Mouse (Mus musculus): Measurements from ENCODE around the gene Psip1. TPM values are rescaled to one million over a fixed set of nuclear protein-coding genes. Genes with fewer than 3 reads are reported as not detected.
"Not testable (repeated sequence)": the region's sequence is repeated elsewhere in the genome, so short reads cannot be mapped to it uniquely, and the experiment has no call there.

Gene Psip1
- polyA plus RNA-seq, 1 experiment: 35.9 TPM

DNA sequence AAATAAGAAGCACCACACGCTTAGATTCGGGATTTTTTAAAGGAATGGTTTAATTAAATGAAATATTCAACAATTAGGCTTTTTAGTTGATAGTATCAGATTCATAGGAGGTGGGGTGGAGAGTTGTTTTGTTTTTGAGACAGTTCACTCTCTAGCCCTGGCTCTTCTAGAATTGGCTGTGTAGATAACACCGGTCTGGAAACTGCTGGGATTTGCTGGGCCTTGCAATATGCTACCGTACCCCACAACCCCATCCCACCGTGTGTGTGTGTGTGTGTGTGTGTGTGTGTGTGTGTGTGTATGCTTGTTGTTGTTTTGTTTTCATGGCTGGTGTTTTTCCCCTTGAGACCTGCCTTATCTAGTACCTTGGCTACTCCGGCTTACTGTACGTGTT lies 14.8 kb upstream of the Psip1 start:
- no peak for DNase-seq (ENCODE audit: low spot score)

- no peak for DNase-seq (ENCODE audit: low spot score)
Measured at GRCm38 (mm10) chr4:83500154-83501036, 14.1 kb upstream of the Psip1 start.

DNA sequence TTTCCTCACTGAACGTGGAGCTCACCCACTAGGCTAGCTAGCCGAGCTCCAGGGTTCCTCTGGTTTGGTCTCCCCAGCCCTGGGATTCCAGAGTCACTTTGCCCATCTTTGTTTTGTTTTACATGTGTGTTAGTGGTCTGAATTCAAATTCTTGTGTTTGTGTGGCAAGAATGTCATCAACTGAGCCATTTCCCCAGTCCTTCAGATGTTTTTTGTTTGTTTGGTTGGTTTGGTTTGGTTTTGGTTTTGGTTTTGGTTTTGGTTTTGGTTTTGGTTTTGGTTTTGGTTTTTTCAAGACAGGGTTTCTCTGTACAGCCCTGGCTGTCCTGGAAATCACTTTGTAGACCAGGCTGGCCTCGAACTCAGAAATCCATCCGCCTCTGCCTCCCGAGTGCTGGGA lies 10.8 kb upstream of the Psip1 start:
- DNase-seq (ENCODE audit: low spot score): not testable (repeated sequence)

DNA sequence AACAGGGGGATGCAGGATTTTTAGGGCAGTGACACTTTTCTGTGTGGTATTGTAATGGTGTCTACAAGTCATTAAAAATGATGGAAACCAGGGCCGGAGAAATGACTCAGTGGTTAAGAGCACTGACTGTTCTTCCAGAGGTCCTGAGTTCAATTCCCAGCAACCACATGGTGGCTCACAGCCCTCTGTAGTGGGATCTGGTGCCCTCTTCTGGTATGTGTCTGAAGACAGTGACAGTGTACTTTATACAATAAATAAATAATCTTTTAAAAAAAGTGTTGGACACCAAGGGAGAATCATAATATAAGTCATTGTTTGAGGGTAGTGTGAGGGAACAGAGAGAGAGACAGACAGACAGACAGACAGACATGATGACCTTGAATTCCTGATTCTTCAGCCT lies 6.9 kb upstream of the Psip1 start:
- no peak for DNase-seq (ENCODE audit: low spot score)

DNA sequence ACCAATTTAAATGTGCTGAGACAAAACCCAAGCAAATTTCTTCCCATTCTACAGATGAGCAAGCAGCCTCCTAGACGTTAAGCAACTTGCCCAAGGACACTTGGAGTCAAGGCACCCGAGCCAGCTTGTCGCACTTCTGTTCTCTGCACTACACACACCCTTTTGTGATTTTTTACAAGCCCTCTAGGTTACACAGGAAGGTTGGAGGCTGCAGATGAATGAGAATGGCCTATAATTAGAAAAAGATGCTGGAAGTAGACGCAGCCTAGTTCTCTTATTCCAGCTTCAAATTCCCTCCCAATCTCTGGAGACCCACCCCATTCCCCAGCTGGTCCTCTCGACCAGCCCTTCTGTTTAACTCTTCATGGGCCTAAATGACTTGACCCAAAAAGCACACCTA lies 2.9 kb upstream of the Psip1 start:
- DNase-seq (ENCODE audit: low spot score): no peak

DNA sequence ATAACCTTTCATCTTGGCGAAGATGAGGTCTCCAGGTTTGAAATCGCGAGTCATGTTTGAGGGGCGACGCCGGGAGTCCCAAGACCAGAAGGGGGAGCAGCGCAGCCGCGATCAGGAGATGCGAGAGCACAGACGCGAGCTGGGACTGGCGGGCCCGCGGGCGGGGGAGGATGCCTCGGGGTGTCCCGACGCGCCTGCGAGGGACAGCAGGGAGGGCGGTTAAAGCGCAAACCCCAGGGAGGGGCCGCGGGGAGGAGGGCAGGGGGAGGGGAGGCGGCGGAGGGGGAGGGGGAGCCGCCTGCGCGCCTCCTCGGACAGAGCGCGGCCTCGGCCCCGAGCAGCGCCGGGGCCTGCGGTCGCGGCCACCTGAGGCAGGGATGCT lies 533 bp downstream of the Psip1 start:
- DNase-seq (ENCODE audit: low spot score): peak; percentile 70

DNA sequence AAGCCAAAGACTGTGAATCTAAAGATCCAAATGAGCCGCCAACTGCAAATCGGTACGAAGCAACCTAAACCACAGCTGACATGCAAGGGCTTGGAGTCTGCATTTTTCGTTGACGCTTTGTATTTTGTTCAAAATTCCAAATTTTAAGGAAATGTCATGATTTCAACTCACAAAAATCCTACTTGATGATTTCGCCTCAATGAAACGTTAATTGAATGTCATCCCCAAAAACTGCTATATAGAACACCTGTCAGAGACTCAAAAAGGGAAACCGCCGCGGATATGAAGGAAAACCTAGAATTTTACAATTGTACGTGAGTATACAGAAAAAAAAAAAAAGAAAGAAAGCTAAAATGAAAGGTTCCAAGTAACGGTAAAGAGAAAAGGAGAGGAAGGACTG lies 1.0 kb downstream of the Psip1 start:
- no peak for DNase-seq (ENCODE audit: low spot score)

DNA sequence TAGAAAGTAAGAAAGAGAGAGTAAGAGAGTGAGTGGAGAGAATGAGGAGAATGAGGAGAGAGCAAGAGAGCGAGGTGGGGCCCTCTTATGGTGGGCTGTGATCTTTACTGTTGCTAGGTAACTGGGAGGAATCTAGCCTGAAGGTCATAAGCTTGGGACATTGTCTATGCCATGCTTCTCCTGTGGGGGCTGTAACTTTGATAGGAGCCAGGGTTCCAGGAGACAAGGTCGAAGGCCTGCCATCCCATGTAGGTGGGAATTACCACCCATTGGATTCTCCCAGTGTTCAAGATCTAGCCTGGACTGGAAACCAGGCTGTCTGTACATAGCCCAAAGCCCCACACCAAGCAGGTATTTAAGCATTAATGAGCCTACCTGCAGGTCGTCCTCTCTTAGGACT lies 18.1 kb downstream of the Psip1 start:
- DNase-seq (ENCODE audit: low spot score): no peak

- DNase-seq (ENCODE audit: low spot score): no peak
Measured at GRCm38 (mm10) chr4:83467615-83468014, 18.6 kb downstream of the Psip1 start.

GRCm38 (mm10) chr4:83464827-83465226 lies 21.4 kb downstream of the Psip1 start:
- DNase-seq (ENCODE audit: low spot score): no peak

GRCm38 (mm10) chr4:83460106-83460505 lies 26.2 kb downstream of the Psip1 start:
- DNase-seq (ENCODE audit: low spot score): no peak

GRCm38 (mm10) chr4:83450785-83451184 lies 35.5 kb downstream of the Psip1 start:
- DNase-seq (ENCODE audit: low spot score): no peak

DNA sequence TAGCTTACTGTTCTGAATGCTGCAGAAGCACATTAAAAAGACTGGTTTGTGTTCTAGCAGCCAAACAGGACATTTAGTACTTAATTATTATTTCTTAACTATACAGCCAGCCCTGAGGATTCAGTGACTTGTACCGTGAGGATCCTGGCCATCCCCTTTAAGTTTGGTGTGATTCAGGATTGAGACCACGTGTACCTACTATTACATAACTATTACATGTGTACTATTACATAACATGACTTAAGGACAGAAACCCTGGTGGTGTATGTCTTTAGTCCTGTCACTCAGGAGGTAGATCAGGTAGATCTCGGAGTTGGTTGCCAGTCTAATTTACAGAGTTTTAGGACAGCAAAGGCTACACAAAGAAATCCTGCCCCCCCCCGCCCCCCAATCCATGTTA lies 45.2 kb downstream of the Psip1 start:
- no peak for DNase-seq (ENCODE audit: low spot score)

- DNase-seq (ENCODE audit: low spot score): no peak
Measured at GRCm38 (mm10) chr4:83439045-83439444, 47.2 kb downstream of the Psip1 start.

GRCm38 (mm10) chr4:83438116-83438515 lies 48.1 kb downstream of the Psip1 start:
- no peak for DNase-seq (ENCODE audit: low spot score)

- no peak for DNase-seq (ENCODE audit: low spot score)
Measured at GRCm38 (mm10) chr4:83436375-83436774, 49.9 kb downstream of the Psip1 start.

DNA sequence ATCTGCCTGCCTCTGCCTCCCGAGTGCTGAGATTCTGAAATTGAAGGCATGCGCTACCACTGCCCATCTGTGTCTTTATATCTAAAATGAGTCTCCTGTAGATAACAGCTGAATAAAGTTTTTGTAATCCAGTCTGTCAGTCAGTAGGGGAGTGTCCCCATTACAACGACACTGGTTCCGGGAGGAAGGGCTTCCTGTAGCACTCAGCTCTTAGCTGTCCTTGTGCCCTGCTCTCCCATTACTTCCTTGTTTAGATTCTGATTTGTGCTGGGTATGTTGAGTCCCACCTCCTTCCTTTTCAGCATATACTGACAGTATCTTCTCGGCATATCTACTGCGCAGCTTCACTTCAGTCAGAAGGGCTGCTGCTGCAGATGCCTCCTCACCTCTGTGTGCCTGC lies 53.4 kb downstream of the Psip1 start:
- no peak for DNase-seq (ENCODE audit: low spot score)

GRCm38 (mm10) chr4:83431950-83432349 lies 54.3 kb downstream of the Psip1 start:
- no peak for DNase-seq (ENCODE audit: low spot score)

GRCm38 (mm10) chr4:83428845-83429244 lies 57.4 kb downstream of the Psip1 start:
- no peak for DNase-seq (ENCODE audit: low spot score)

DNA sequence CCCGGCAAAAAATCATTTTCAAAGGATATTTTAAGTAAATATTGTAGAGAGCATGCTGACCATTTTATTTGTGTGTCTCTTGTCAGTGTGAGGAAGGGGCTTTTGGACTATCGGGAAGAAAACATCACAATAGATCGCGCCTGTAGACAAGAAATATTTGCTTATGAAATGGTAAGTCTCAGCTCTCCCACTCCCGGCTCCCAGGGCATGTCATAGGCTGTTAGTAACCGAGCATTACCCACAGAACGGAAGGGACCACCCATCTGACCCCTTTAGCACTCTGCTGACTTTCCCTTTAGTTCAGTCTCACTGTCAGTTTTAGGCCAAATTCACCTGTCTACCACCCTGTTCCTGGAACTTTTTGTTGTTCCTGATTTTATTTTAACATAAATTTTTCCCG lies 58.6 kb downstream of the Psip1 start:
- DNase-seq (ENCODE audit: low spot score): no peak

GRCm38 (mm10) chr4:83427141-83427540 lies 59.1 kb downstream of the Psip1 start:
- DNase-seq (ENCODE audit: low spot score): no peak

DNA sequence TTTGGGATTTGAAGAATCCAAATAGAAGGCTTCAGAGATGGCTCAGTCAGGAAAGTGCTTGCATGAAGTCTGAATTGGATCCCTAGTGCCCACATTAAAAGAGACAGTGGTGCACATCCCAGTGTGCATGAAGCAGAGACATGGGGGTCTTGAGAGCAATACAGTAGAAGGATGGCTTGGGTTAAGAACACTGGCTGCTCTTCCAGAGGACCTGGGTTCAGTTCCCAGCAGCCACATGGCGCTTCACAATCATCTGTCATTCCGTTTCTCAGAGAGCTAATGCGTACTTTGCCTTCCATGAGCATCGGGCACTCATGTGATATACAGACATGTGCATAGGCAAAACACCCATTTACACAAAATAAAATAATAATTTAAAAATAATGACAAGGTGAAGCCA lies 61.1 kb downstream of the Psip1 start:
- DNase-seq (ENCODE audit: low spot score): no peak

DNA sequence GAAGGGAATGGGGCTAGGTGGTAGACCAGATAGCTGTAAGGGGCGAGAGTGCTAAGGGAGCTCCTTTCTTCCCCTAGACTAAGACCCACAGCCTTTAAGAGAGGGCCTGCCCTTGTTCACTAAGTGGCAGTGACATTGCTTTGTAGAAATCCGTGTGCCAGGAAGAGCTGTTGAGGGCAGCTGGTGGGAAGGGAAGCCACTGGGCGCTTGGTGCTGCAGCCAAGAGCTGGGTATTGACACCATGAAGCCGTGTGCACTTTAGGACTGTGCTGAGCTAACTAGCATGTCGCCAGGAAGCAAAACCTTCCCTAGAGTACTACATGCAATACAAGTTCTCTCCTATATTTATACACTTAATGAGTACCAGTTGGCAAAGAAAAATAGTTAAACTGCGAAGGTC lies 62.6 kb downstream of the Psip1 start:
- DNase-seq (ENCODE audit: low spot score): no peak

GRCm38 (mm10) chr4:83418781-83419180 lies 67.5 kb downstream of the Psip1 start:
- no peak for DNase-seq (ENCODE audit: low spot score)
